Mouse (Mus musculus): ENCODE results near the gene Timm10. TPM values are rescaled to one million over a fixed set of nuclear protein-coding genes. Genes with fewer than 3 reads are reported as not detected.

Gene Timm10
- total RNA-seq, 2 experiments from 2014 or later, result 48.1 to 59.6 TPM

DNA sequence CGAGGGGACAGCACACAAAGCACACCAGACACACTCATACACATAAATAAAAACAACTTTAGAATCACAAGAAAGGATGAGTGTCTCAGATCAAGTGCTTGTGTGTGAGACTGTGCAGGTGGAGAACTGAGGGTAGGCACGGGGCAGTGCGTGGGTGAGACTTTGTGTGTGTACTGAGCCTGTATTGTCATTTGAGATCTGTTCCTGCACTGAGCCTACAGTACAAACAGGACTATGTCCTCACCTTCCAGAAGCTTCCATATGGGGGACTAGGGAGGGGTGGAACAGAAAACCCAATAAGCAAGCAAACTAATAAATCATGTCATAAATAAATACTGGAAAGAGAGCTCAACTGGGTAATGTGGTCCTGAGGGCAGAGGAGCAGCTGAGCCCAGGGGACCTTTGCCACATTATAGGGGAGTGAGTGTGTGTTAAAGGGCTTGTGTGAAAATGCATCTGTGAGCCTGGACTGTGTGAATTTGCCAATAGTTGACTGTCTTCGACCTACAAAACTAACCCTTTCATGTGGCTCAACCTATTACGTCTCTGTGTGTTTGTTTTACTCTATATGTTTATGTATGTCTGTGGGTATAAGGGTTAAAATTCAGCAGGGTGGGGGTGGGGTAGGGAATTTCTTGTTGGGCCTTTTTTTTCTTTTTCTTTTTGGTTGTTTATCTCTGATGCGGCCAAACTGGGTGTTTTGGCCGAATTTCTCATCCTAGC lies 23.8 kb downstream of the Timm10 start:
- intact Hi-C loops (cut with DNase I), result no loop called here
- no peak for DNase-seq (ENCODE audit: low spot score in 2 of 2)

GRCm38 (mm10) chr2:84851130-84852040 lies 24.6 kb downstream of the Timm10 start:
- DNase-seq (ENCODE audit: low spot score in 2 of 2), result no peak
- intact Hi-C loops (cut with DNase I), result no loop called here

DNA sequence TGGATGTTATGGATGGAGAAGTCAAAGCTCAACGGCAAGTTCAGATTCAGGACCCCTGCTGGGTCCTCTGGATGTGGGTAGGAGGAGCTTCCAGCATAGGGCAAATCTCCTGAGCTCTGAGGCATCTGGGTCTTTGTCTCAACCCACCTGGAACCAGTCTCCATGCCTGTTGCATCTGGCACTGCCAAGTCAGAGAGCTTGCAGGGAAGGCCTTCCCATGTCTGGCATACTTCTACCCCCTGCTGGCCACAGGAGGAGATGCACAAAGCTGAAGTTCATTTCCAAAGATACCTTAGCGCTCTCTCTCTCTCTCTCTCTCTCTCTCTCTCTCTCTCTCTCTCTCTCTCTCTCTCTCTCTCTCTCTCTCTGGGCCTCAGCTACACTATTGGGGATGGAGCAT lies 28.9 kb downstream of the Timm10 start:
- intact Hi-C loops (cut with DNase I), result loop anchor here (1.0 kb wide), 1 partner anchor 24 kb away; no protein-coding TSS in a partner anchor
- DNase-seq (ENCODE audit: low spot score in 2 of 2), result peak; percentile 68 to 70

- intact Hi-C loops (cut with DNase I), result no loop called here
- no peak for DNase-seq (ENCODE audit: low spot score in 2 of 2)
Measured at GRCm38 (mm10) chr2:84858551-84858950, 31.8 kb downstream of the Timm10 start.

DNA sequence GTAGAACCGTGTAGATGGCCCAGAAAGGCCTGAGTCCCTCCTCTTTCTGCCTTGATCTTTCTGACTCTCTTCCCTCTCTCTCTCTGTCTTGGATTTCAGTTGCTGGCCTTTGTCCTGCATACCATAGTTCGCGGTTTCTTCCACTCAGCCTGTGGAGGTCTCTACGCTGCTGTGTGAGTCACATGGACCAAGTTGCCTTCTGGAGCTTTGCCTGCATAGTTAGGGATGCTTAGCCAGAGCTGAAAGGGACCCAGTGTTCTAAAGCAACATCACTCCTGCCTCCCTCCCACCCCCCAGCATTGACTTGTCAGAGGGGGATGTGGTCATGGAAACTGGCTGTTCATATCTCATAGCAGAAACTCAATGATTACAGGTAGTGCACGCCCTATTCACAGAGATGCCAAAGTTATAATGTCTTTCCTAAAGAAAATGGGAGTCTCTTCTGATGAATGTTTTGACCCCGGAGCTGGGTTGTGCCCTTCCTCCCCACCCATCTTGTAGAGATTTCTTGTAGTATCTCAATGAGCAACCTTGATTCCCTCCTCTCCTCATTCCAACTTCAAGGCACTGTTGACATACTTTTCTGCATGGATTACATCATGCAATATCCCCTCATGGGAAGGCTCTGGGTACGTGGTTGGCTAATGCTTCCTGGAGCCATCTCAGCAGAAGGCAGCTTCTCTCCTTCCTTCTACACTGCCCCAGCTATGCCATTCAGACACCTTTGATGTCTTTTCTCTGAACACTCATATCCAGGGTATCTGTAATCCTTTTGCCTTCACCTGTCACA lies 33.4 kb downstream of the Timm10 start:
- no peak for DNase-seq (ENCODE audit: low spot score in 2 of 2)
- intact Hi-C loops (cut with DNase I), result no loop called here

GRCm38 (mm10) chr2:84861430-84861829 lies 34.6 kb downstream of the Timm10 start:
- no peak for DNase-seq (ENCODE audit: low spot score in 2 of 2)
- intact Hi-C loops (cut with DNase I), result no loop called here

DNA sequence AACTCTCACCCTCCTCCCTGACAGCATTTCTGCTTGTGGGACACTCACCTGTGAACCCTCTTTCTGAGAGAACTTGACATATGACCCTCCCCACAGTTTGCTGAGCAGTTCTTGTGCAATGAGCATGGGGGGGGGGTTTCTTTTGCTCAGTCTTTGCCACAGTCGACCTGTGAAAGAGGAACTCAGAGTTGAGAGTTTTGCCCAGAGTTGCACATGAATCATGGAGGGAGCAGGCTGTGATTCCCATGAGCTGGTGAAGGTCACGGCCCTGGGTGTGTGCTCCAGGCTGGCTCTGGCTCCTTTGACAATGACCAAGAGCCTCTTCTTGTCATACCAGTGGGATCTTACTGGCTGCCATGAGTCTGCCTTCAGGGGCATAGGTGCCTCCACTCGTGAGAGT lies 35.4 kb downstream of the Timm10 start:
- intact Hi-C loops (cut with DNase I), result no loop called here
- DNase-seq (ENCODE audit: low spot score in 2 of 2), result no peak

DNA sequence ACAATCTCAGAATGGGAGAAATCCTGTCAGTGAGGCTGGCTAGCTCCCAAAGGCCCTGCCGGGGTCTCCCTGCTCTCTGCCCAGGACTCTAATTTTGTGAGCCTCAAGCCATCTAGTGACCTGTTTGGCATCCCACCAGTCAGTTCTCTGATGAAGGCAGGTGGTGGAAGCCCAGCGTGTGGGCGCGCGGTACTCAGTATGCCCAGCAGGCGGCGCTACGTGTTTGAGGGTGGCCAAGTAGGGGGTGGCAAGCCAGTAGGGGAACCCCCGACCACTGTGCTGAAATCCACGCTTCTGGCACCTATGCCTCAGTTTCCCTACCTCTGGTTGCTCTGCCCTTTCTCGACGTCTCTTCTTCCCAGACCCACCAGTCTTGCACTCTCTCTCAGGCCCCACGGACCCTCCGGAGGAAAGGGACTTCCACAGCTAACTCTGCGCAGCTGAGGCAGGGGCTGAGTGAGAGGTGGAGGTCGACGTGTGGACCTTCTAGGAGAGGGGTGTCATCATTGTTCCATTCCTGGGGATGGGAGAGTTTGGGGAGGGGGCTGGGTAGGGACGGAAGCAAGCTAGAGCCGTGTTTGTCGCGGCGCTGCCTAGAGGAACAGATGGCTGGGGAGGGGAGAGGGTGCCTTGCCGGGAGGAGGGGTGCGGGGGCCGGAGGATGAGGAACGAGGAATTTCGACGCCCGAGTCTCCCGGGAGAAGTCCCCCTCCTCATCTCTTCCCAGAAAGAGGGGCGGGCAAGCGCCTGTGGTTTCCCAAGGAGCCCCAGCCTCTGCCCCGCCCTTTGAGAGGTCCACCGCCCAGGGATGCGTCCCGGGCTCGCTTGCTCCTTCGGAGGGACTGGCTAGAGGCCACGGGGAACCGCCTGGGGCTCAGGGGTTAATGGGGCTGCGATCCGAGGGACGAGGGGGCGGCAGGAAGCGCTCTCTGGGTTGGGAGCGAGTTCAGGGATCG lies 39.1 kb downstream of the Timm10 start:
- intact Hi-C loops (cut with DNase I), result loop anchor here (5.0 kb wide), 1 partner anchor 34 kb away; no protein-coding TSS in a partner anchor
- peak in 1 of 2 experiments; percentile 69 for DNase-seq (ENCODE audit: low spot score in 2 of 2)

DNA sequence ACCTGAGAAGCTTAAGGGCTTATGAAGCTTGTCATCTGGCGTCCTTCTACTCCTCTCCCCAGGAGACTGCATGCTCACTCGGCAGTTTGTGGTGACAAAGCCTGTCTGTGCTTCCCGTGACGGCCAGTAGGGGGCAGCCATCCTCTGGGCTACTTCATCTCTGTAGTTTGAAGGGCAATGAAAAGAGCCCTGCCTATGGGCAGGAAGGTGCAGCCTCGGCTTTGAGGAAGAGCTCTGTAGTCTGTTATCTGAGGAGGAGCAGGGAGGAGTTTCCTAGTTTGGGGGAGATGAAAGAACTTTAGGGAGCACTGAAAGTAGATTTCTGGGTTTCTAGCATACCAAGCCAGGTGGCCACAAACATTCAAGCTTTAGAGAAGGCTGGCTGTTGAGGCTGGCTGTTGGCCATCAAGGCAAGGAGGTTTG lies 41.7 kb downstream of the Timm10 start:
- intact Hi-C loops (cut with DNase I), result loop anchor here (5.0 kb wide), 1 partner anchor 36 kb away; no protein-coding TSS in a partner anchor
- peak; percentile 61 to 82 for DNase-seq (ENCODE audit: low spot score in 2 of 2)

- DNase-seq (ENCODE audit: low spot score in 2 of 2), result peak in 1 of 2 experiments; percentile 62
- intact Hi-C loops (cut with DNase I), result loop anchor here (1.0 to 5.0 kb wide), 2 partner anchors 19 to 37 kb away; no protein-coding TSS in a partner anchor
Measured at GRCm38 (mm10) chr2:84868977-84869376, 42.2 kb downstream of the Timm10 start.

DNA sequence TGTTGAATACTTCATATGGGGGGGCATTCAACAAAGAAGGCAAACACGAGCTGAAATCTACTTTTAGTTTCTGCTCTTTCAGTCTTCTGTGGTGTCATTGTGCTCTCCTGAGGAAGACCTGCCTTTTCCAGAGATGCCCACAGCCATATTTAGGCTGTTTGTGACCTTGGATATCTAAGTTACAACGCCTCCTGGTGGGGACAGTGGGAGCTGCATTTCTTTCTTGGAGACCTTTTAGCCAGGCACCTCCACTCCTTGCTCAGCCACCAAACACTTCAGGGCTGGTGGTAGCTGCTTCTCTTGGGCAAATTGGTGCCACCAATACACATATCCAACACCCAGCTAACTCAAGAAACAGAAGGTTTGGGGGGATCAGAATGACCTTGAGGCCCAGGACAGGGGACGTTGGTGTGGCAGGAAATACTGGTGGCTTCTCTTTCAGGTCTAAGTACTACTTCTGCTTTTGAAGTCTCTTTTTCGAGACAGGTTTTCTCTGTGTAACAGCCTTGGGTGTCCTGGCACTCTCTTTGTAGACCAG lies 43.9 kb downstream of the Timm10 start:
- no peak for DNase-seq (ENCODE audit: low spot score in 2 of 2)
- intact Hi-C loops (cut with DNase I), result no loop called here

DNA sequence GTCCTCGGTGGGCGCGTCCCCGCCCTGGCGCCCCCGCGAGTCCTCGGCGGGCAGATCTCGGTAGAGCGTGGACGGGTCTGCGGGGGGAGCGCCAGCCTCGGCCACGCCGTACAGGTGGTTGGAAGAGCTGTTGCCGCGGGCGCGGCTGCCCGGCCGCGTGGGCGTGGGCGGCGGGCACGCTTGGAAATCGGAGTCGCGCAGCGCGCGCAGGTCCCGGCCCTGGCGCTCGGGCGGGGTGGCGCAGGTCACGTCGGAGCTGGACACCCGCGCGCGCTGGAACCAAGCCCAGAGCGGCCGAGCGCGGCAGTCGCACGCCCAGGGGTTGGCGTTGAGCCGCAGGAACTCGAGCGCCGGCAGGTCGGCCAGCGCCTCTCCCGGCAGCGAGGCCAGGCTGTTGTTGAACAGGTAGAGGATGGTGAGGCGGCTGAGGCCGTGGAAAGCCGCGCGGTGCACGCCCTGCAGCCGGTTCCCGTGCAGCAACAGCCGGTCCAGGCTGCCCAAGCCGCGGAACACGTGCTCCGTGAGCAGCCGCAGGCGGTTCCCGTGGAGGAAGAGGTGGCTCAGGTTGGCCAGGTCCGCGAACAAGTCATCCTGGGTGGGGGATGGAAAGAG lies 45.4 kb downstream of the Timm10 start:
- no peak for DNase-seq (ENCODE audit: low spot score in 2 of 2)
- intact Hi-C loops (cut with DNase I), result no loop called here

GRCm38 (mm10) chr2:84875842-84876241 lies 49.0 kb downstream of the Timm10 start:
- intact Hi-C loops (cut with DNase I), result no loop called here
- no peak for DNase-seq (ENCODE audit: low spot score in 2 of 2)

Other genes with a start within 250 kb of the Timm10 start
- 10 to 100 TPM; 69.0 to 69.4 TPM for gene Ctnnd1, start 176.2 kb upstream of the Timm10 start, total RNA-seq (2021)
- gene Btbd18, start 167.9 kb upstream of the Timm10 start, total RNA-seq (2021), result not detected
- gene Selenoh, start 156.2 kb upstream of the Timm10 start, total RNA-seq (2021), result 10 to 100 TPM; 31.7 to 39.6 TPM
- 1 to 10 TPM; 7.7 to 10.0 TPM for gene Gm28635, start 149.0 kb upstream of the Timm10 start, total RNA-seq (2021)
- 10 to 100 TPM; 30.4 to 32.0 TPM for gene Med19, start 148.6 kb upstream of the Timm10 start, total RNA-seq (2021)
- gene Tmx2, start 147.9 kb upstream of the Timm10 start, total RNA-seq (2021), result 100 to 1,000 TPM; 225 to 235 TPM
- gene Zdhhc5, start 111.8 kb upstream of the Timm10 start, total RNA-seq (2021), result 10 to 100 TPM; 45.2 to 50.6 TPM
- 1 to 10 TPM; 8.4 to 9.3 TPM for gene Clp1, start 99.6 kb upstream of the Timm10 start, total RNA-seq (2021)
- gene Ypel4, start 92.9 kb upstream of the Timm10 start, total RNA-seq (2021), result 10 to 100 TPM; 66.7 to 69.0 TPM
- 1 to 10 TPM; 1.2 to 2.3 TPM for gene Gm19426, start 83.3 kb upstream of the Timm10 start, total RNA-seq (2021)
- 1 to 10 TPM; 7.3 to 7.5 TPM for gene Serping1, start 51.6 kb upstream of the Timm10 start, total RNA-seq (2021)
- 1 to 10 TPM; 5.6 to 8.1 TPM for gene Ube2l6, start 28.2 kb upstream of the Timm10 start, total RNA-seq (2021)
- gene Smtnl1, start 4.3 kb upstream of the Timm10 start, total RNA-seq (2021), result not detected
- under 1 TPM; 0.18 to 0.69 TPM for gene Slc43a1, start 11.9 kb downstream of the Timm10 start, total RNA-seq (2021)
- gene Rtn4rl2, start 59.7 kb downstream of the Timm10 start, total RNA-seq (2021), result 100 to 1,000 TPM in 1 of 2 experiments, 10 to 100 TPM in 1; 87.6 to 102 TPM
- gene Slc43a3, start 109.6 kb downstream of the Timm10 start, total RNA-seq (2021), result under 1 TPM; 0.41 to 0.53 TPM
- not detected for gene Prg2, start 153.5 kb downstream of the Timm10 start, total RNA-seq (2021)
- not detected for gene Prg3, start 161.2 kb downstream of the Timm10 start, total RNA-seq (2021)
- gene Ssrp1, start 210.2 kb downstream of the Timm10 start, total RNA-seq (2021), result 10 to 100 TPM; 93.4 to 99.9 TPM
- 1 to 10 TPM; 2.2 to 2.3 TPM for gene P2rx3, start 210.5 kb downstream of the Timm10 start, total RNA-seq (2021)
- gene Tnks1bp1, start 221.0 kb downstream of the Timm10 start, total RNA-seq (2021), result 100 to 1,000 TPM; 112 to 123 TPM

Measured in left cerebral cortex, postnatal 25 days (tissue).